17 mouse cellular contexts compared by ENCODE assay signal in genomic region chr1:194637391-194638304, GRCm38 (mm10). TPM values are rescaled to one million over a fixed set of nuclear protein-coding genes. Genes with fewer than 3 reads are reported as not detected.
A peak's percentile ranks its signal among the peaks of the same experiment; 100 is the strongest.
DNase-seq lines count a peak whose midpoint lies in the region; ATAC-seq and TF ChIP-seq lines count a peak whose summit lies in the region.
"Had no signal": no experiment of that assay in that cellular context is flagged by ENCODE, and none has a peak within 500 bp of the region (broad histone marks: within the 10 kb centered on the region; RNA-seq: fewer than 3 reads in every experiment).

No protein-coding gene starts in this region.

- no peak for TF ChIP-seq CTCF in hindbrain, postnatal 0 days (IDR thresholded peaks at IDR 0.05; ENCODE audit: low read depth)

- H3K27ac ChIP-seq in hindbrain, embryonic 11.5 days (ENCODE audit: low read depth, low read length) = 0 out of 2 replicates have a peak overlapping the region, but pooled peaks have one; percentile 32
- no peak overlapping the region for H3K27ac ChIP-seq in hindbrain, postnatal 0 days
- H3K27ac ChIP-seq in forebrain, embryonic 14.5 days (ENCODE audit: low read depth, low read length) = peak overlapping the region; percentile 30; the same call in 1 of the 2 replicates
- peak overlapping the region; percentile 42; the same call in 1 of the 2 replicates for H3K27ac ChIP-seq in hindbrain, embryonic 13.5 days
- no peak overlapping the region for H3K27ac ChIP-seq in midbrain, embryonic 16.5 days (ENCODE audit: low read length)
- H3K27ac ChIP-seq: limb, embryonic 10.5 days; neural tube, embryonic 12.5 days; stomach, postnatal 0 days had no signal

- no peak overlapping the region for H3K4me3 ChIP-seq in hindbrain, embryonic 11.5 days (ENCODE audit: low read depth, low read length)
- no peak overlapping the region for H3K4me3 ChIP-seq in hindbrain, postnatal 0 days (ENCODE audit: low read length)
- no peak overlapping the region for H3K4me3 ChIP-seq in forebrain, embryonic 14.5 days (ENCODE audit: low read depth, low read length)
- H3K4me3 ChIP-seq in hindbrain, embryonic 13.5 days = no peak overlapping the region
- H3K4me3 ChIP-seq in midbrain, embryonic 16.5 days (ENCODE audit: low read depth, low read length) = no peak overlapping the region
- H3K4me3 ChIP-seq: erythroblast, embryonic 14.5 days; limb, embryonic 10.5 days; neural tube, embryonic 12.5 days had no signal

- H3K4me2 ChIP-seq in hindbrain, embryonic 11.5 days (replicated peaks; ENCODE audit: low read depth, low read length) = no peak overlapping the region
- H3K4me2 ChIP-seq in hindbrain, postnatal 0 days (ENCODE audit: low read depth, low read length) = no peak overlapping the region
- H3K4me2 ChIP-seq in forebrain, embryonic 14.5 days (ENCODE audit: low read length) = no peak overlapping the region
- H3K4me2 ChIP-seq in hindbrain, embryonic 13.5 days = no peak overlapping the region
- H3K4me2 ChIP-seq in midbrain, embryonic 16.5 days (ENCODE audit: low read length) = no peak overlapping the region
- H3K4me2 ChIP-seq: liver, embryonic 11.5 days; neural tube, embryonic 12.5 days had no signal

- H3K9me3 ChIP-seq in hindbrain, embryonic 11.5 days (ENCODE audit: control insufficient read depth, low read length) = no peaks in the 10 kb centered on the region
- H3K9me3 ChIP-seq in hindbrain, postnatal 0 days (ENCODE audit: low read length) = no peaks in the 10 kb centered on the region
- no peaks in the 10 kb centered on the region for H3K9me3 ChIP-seq in forebrain, embryonic 14.5 days (replicated peaks; ENCODE audit: control insufficient read depth, low read length)
- H3K9me3 ChIP-seq in hindbrain, embryonic 13.5 days = no peaks in the 10 kb centered on the region
- no peaks in the 10 kb centered on the region for H3K9me3 ChIP-seq in midbrain, embryonic 16.5 days (replicated peaks; ENCODE audit: control insufficient read depth, low read length, poor library complexity, severe bottlenecking)
- H3K9me3 ChIP-seq: limb, embryonic 10.5 days; neural tube, embryonic 12.5 days had no signal

- H3K27me3 ChIP-seq in hindbrain, embryonic 11.5 days (ENCODE audit: control insufficient read depth, insufficient read depth, low read length) = no peaks in the 10 kb centered on the region
- no peaks in the 10 kb centered on the region for H3K27me3 ChIP-seq in hindbrain, postnatal 0 days (ENCODE audit: insufficient read depth, low read length)
- H3K27me3 ChIP-seq in forebrain, embryonic 14.5 days (replicated peaks; ENCODE audit: control insufficient read depth, insufficient read depth, low read length) = no peaks in the 10 kb centered on the region
- H3K27me3 ChIP-seq in hindbrain, embryonic 13.5 days = no peaks in the 10 kb centered on the region
- no peaks in the 10 kb centered on the region for H3K27me3 ChIP-seq in midbrain, embryonic 16.5 days (ENCODE audit: control insufficient read depth, insufficient read depth, low read depth, low read length)
- H3K27me3 ChIP-seq: neural tube, embryonic 12.5 days had no signal

- H3K9ac ChIP-seq in hindbrain, embryonic 11.5 days (ENCODE audit: low read depth, low read length) = no peak overlapping the region
- no peak overlapping the region for H3K9ac ChIP-seq in hindbrain, postnatal 0 days (replicated peaks; ENCODE audit: low read length)
- no peak overlapping the region for H3K9ac ChIP-seq in forebrain, embryonic 14.5 days (ENCODE audit: low read length)
- H3K9ac ChIP-seq in hindbrain, embryonic 13.5 days = no peak overlapping the region
- H3K9ac ChIP-seq in midbrain, embryonic 16.5 days (ENCODE audit: low read depth, low read length) = no peak overlapping the region
- H3K9ac ChIP-seq: neural tube, embryonic 12.5 days had no signal

- WGBS in hindbrain, embryonic 11.5 days = 1% methylated on average over 5 of the region's 5 CpGs
- WGBS in hindbrain, postnatal 0 days = 17% methylated on average over 5 of the region's 5 CpGs
- 7% methylated on average over 5 of the region's 5 CpGs for WGBS in forebrain, embryonic 14.5 days
- 7% methylated on average over 5 of the region's 5 CpGs for WGBS in hindbrain, embryonic 13.5 days
- 8% methylated on average over 5 of the region's 5 CpGs for WGBS in midbrain, embryonic 16.5 days

- peak; percentile 73 for ATAC-seq in hindbrain, embryonic 11.5 days (ENCODE audit: low FRiP score)
- no peak for ATAC-seq in hindbrain, postnatal 0 days
- peak; percentile 91 for ATAC-seq in forebrain, embryonic 14.5 days
- peak; percentile 67; the same call in 1 of the 2 replicates for ATAC-seq in hindbrain, embryonic 13.5 days (ENCODE audit: low FRiP score)
- ATAC-seq in midbrain, embryonic 16.5 days = peak; percentile 54; the same call in 1 of the 2 replicates

- H3K4me1 ChIP-seq in hindbrain, embryonic 11.5 days (replicated peaks; ENCODE audit: control insufficient read depth, insufficient read depth, low read length) = peaks cover 17% of the 10 kb centered on the region; the same call in 1 of the 2 replicates
- H3K4me1 ChIP-seq in hindbrain, postnatal 0 days (ENCODE audit: insufficient read depth, low read length) = peaks cover 4% of the 10 kb centered on the region; the same call in 1 of the 2 replicates
- peaks cover 27% of the 10 kb centered on the region; the same call in 1 of the 2 replicates for H3K4me1 ChIP-seq in forebrain, embryonic 14.5 days (ENCODE audit: control insufficient read depth, insufficient read depth, low read length)
- peaks cover 77% of the 10 kb centered on the region for H3K4me1 ChIP-seq in hindbrain, embryonic 13.5 days (replicated peaks)
- peaks cover 13% of the 10 kb centered on the region for H3K4me1 ChIP-seq in midbrain, embryonic 16.5 days (ENCODE audit: control insufficient read depth, insufficient read depth, low read length)

- DNase-seq in hindbrain, embryonic 11.5 days (ENCODE audit: low spot score) = no peak
- no peak for DNase-seq in hindbrain, postnatal 0 days (ENCODE audit: low spot score)
- DNase-seq in forebrain, embryonic 14.5 days (ENCODE audit: low spot score) = peak; percentile 84
- DNase-seq in kidney, postnatal 36 days = no peak
- DNase-seq in Muller cell, postnatal 12 days (ENCODE audit: inconsistent ontology term) = no peak
- DNase-seq: cerebellum, adult 9-11 months; lung, adult 2 months; lung, postnatal 36 days; right cerebral cortex, postnatal 25 days; thymus, postnatal 14 days had no signal

- no peaks in the 10 kb centered on the region for H3K36me3 ChIP-seq in hindbrain, embryonic 11.5 days (ENCODE audit: control insufficient read depth, insufficient read depth, low read length)
- H3K36me3 ChIP-seq in hindbrain, postnatal 0 days (ENCODE audit: insufficient read depth, low read length) = no peaks in the 10 kb centered on the region
- 0 out of 2 replicates have a peak, but pooled peaks cover 6% of the 10 kb centered on the region for H3K36me3 ChIP-seq in forebrain, embryonic 14.5 days (ENCODE audit: control insufficient read depth, insufficient read depth, low read length)
- no peaks in the 10 kb centered on the region for H3K36me3 ChIP-seq in hindbrain, embryonic 13.5 days
- H3K36me3 ChIP-seq in midbrain, embryonic 16.5 days (ENCODE audit: control insufficient read depth, insufficient read depth, low read length) = no peaks in the 10 kb centered on the region
- H3K36me3 ChIP-seq: limb, embryonic 10.5 days; neural tube, embryonic 12.5 days had no signal

RNA-seq across cellular contexts. Expression of gene Plxna2, which starts 19.6 kb away (rescaled TPM):
- polyA plus RNA-seq in hindbrain, embryonic 11.5 days (2014; fragmentation: Nextera tagmentation; extraction: Ambion mirVana) = 23.2 and 25.4 TPM in 2 replicates
- total RNA-seq in hindbrain, postnatal 0 days (2014; rRNA removed) = 48.2 and 52.0 TPM in 2 replicates
- polyA plus RNA-seq in hindbrain, postnatal 0 days (2015; fragmentation: Nextera tagmentation; extraction: Ambion mirVana) = 11.1 and 11.7 TPM in 2 replicates
- polyA plus RNA-seq in forebrain, embryonic 14.5 days (2014; fragmentation: Nextera tagmentation; extraction: Ambion mirVana) = 54.7 and 65.7 TPM in 2 replicates
- polyA plus RNA-seq in hindbrain, embryonic 13.5 days (2015; fragmentation: Nextera tagmentation; extraction: Ambion mirVana) = 36.1 and 36.5 TPM in 2 replicates
- polyA plus RNA-seq in midbrain, embryonic 16.5 days (2015; fragmentation: Nextera tagmentation; extraction: Ambion mirVana) = 18.1 and 22.0 TPM in 2 replicates

Comparison
In these comparisons a context has a peak if more than half of its experiments do, and no peak if none do; other contexts are left out.
1. H3K27ac ChIP-seq: peak in hindbrain, embryonic 11.5 days (single experiment), forebrain, embryonic 14.5 days (single experiment) and hindbrain, embryonic 13.5 days (single experiment); none in hindbrain, postnatal 0 days (single experiment) and midbrain, embryonic 16.5 days (single experiment).